Mouse (Mus musculus) heart, postnatal 0 days (tissue): Measurements from ENCODE around the gene Hecw2. TPM values are rescaled to one million over a fixed set of nuclear protein-coding genes. Genes with fewer than 3 reads are reported as not detected.

Source experiments
- ATAC-seq: fragments of 200-750 bp; cut with Nextera tagmentation; 2 replicates; pipeline ENCODE4 v1.8.0; 2017; ENCODE audit warnings: low read depth, moderate number of reproducible peaks, moderate library complexity; ENCODE audit not compliant: insufficient read depth
- DNase-seq: peaks from one replicate; pipeline ENCODE4 v3.0.0-alpha.2; 2016; ENCODE audit warnings: low spot score
- H3K27ac ChIP-seq: fragments of 300-500 bp; sonication (generic); 2 replicates; pipeline ENCODE4 v1.5.1; 2014; ENCODE audit warnings: low read depth, mild to moderate bottlenecking
- H3K27me3 ChIP-seq: fragments of 300-500 bp; sonication (generic); 2 replicates; pipeline ENCODE4 v1.6.1; 2014; ENCODE audit warnings: low read length, mixed read lengths; ENCODE audit not compliant: control insufficient read depth, insufficient read depth
- H3K36me3 ChIP-seq: fragments of 300-500 bp; sonication (generic); replicated peaks from 2 replicates; pipeline ENCODE4 v1.6.1; 2014; ENCODE audit warnings: low read length, mixed read lengths; ENCODE audit not compliant: control insufficient read depth, insufficient read depth
- H3K4me1 ChIP-seq: fragments of 300-500 bp; sonication (generic); 2 replicates; pipeline ENCODE4 v1.6.1; 2014; ENCODE audit warnings: antibody characterized with exemption; ENCODE audit not compliant: control insufficient read depth, insufficient read depth
- H3K4me2 ChIP-seq: fragments of 300-500 bp; sonication (generic); 2 replicates; pipeline ENCODE4 v1.6.1; 2014; ENCODE audit warnings: low read depth, mild to moderate bottlenecking, low read length, moderate library complexity
- H3K4me3 ChIP-seq: fragments of 300-500 bp; sonication (generic); 2 replicates; pipeline ENCODE4 v1.5.1; 2014; ENCODE audit warnings: low read depth, low read length
- H3K9ac ChIP-seq: fragments of 300-500 bp; sonication (generic); replicated peaks from 2 replicates; pipeline ENCODE4 v1.6.1; 2014; ENCODE audit warnings: low read depth, low read length, mixed read lengths
- H3K9me3 ChIP-seq: fragments of 300-500 bp; sonication (generic); replicated peaks from 2 replicates; pipeline ENCODE4 v1.6.1; 2016; ENCODE audit warnings: low read length; ENCODE audit not compliant: control insufficient read depth
- CTCF ChIP-seq: IDR thresholded peaks from 2 replicates; pipeline ENCODE4 v1.5.1; 2016; ENCODE audit warnings: antibody characterized with exemption, control low read depth, low read depth
- EP300 ChIP-seq: IDR thresholded peaks from 2 replicates; pipeline ENCODE4 v1.6.1; 2016; ENCODE audit warnings: antibody characterized with exemption, low read depth
- WGBS: fragments of 180-500 bp; shearing (Covaris S2); extraction: QIAGEN DNeasy Blood & Tissue Kit; methylation state at CpG from one replicate; pipeline ENCODE4 v1.1.7; 2014; 5-methylcytosine and 5-hydroxymethylcytosine counted together
- polyA plus RNA-seq: library from polyadenylated mRNA; unstranded; fragments of >200 nt; fragmentation: Nextera tagmentation; extraction: Ambion mirVana; gene quantifications from 2 replicates; pipeline ENCODE4 v1.2.1, GENCODE M21; 2015
- total RNA-seq: library from RNA; depleted of rRNA; stranded (reverse); fragments of >200 nt; gene quantifications from 2 replicates; pipeline ENCODE4 v1.2.3, GENCODE M21; 2014; ENCODE audit warnings: low replicate concordance

Hecw2 gene
- total and polyA plus RNA-seq, 2 experiments from 2014 or later, result 3.6 to 9.0 TPM

- no peaks in the 10 kb centered on the region for H3K9me3 ChIP-seq
- H3K4me3 ChIP-seq, result no peak overlapping the region
- no peak overlapping the region for H3K4me2 ChIP-seq
- ATAC-seq, result no peak
- no peak for DNase-seq
- no peaks in the 10 kb centered on the region for H3K27me3 ChIP-seq
- H3K4me1 ChIP-seq, result peaks cover 16% of the 10 kb centered on the region
- WGBS, result 60% methylated on average over 1 of the region's 1 CpGs
- no peaks in the 10 kb centered on the region for H3K36me3 ChIP-seq
- no peak for TF ChIP-seq EP300
- no peak for TF ChIP-seq CTCF
- no peak overlapping the region for H3K27ac ChIP-seq
- H3K9ac ChIP-seq, result no peak overlapping the region
Observed at GRCm38 (mm10) chr1:54068248-54068647, 126.7 kb downstream of the Hecw2 start.

- Histone ChIP-seq H3K4me3 (no peak overlapping the region), H3K4me1 (peaks cover 16% of the 10 kb centered on the region), H3K27ac (no peak overlapping the region), H3K4me2 (no peak overlapping the region), H3K36me3 (no peaks in the 10 kb centered on the region), H3K9me3 (no peaks in the 10 kb centered on the region), H3K27me3 (no peaks in the 10 kb centered on the region), H3K9ac (no peak overlapping the region)
- WGBS, result 63% methylated on average over 1 of the region's 1 CpGs
- DNase-seq (no peak), ATAC-seq (no peak)
- TF ChIP-seq CTCF, result no peak
- no peak for TF ChIP-seq EP300
Observed at GRCm38 (mm10) chr1:54065434-54065833, 129.5 kb downstream of the Hecw2 start.

- WGBS, result 90% methylated on average over 2 of the region's 2 CpGs
- ATAC-seq (no peak), DNase-seq (no peak)
- Histone ChIP-seq H3K27ac (no peak overlapping the region), H3K4me1 (no peaks in the 10 kb centered on the region), H3K4me2 (no peak overlapping the region), H3K9me3 (no peaks in the 10 kb centered on the region), H3K9ac (no peak overlapping the region), H3K36me3 (no peaks in the 10 kb centered on the region), H3K27me3 (no peaks in the 10 kb centered on the region), H3K4me3 (no peak overlapping the region)
- TF ChIP-seq EP300 (no peak), CTCF (no peak)
Observed at GRCm38 (mm10) chr1:54061078-54061477, 133.9 kb downstream of the Hecw2 start.

GRCm38 (mm10) chr1:54059731-54060130, 135.2 kb downstream of the Hecw2 start:
- H3K4me3 ChIP-seq, result no peak overlapping the region
- H3K4me1 ChIP-seq, result no peaks in the 10 kb centered on the region
- H3K9ac ChIP-seq, result no peak overlapping the region
- DNase-seq, result no peak
- H3K36me3 ChIP-seq, result no peaks in the 10 kb centered on the region
- TF ChIP-seq EP300 (no peak), CTCF (no peak)
- H3K27ac ChIP-seq, result no peak overlapping the region
- no peaks in the 10 kb centered on the region for H3K9me3 ChIP-seq
- H3K27me3 ChIP-seq, result no peaks in the 10 kb centered on the region
- 82% methylated on average over 1 of the region's 1 CpGs for WGBS
- no peak overlapping the region for H3K4me2 ChIP-seq
- ATAC-seq, result no peak

GRCm38 (mm10) chr1:54052771-54053170, 142.2 kb downstream of the Hecw2 start:
- Histone ChIP-seq H3K27ac (no peak overlapping the region), H3K9ac (no peak overlapping the region), H3K27me3 (no peaks in the 10 kb centered on the region), H3K9me3 (peaks cover 11% of the 10 kb centered on the region; the same call in 1 of the 2 replicates), H3K36me3 (no peaks in the 10 kb centered on the region), H3K4me3 (no peak overlapping the region), H3K4me1 (peaks cover 7% of the 10 kb centered on the region), H3K4me2 (no peak overlapping the region)
- TF ChIP-seq CTCF, result no peak
- no peak for TF ChIP-seq EP300
- no peak for ATAC-seq
- no peak for DNase-seq

GRCm38 (mm10) chr1:54046923-54047322, 148.0 kb downstream of the Hecw2 start:
- Histone ChIP-seq H3K4me3 (no peak overlapping the region), H3K9ac (no peak overlapping the region), H3K9me3 (no peaks in the 10 kb centered on the region), H3K4me1 (peaks cover 21% of the 10 kb centered on the region), H3K36me3 (no peaks in the 10 kb centered on the region), H3K27ac (0 out of 2 replicates have a peak overlapping the region, but pooled peaks have one; percentile 13), H3K27me3 (no peaks in the 10 kb centered on the region), H3K4me2 (no peak overlapping the region)
- peak; percentile 24; the same call in 1 of the 2 replicates for ATAC-seq
- WGBS, result 0% methylated on average over 1 of the region's 1 CpGs
- TF ChIP-seq CTCF, result no peak
- no peak for TF ChIP-seq EP300
- DNase-seq, result peak; percentile 39
